Mouse (Mus musculus) MEL (cell line): ENCODE measurements around the gene Tmem230. TPM values are rescaled to one million over a fixed set of nuclear protein-coding genes. Genes with fewer than 3 reads are reported as not detected.
A peak's percentile ranks its signal among the peaks of the same experiment; 100 is the strongest.

ENCODE experiments used
- DNase-seq: peaks from one replicate; pipeline ENCODE4 v3.0.0; 2011; ENCODE audit warnings: low read depth, low spot score
- H3K27ac ChIP-seq: 2 replicates; pipeline ENCODE4 v1.5.1; 2012; ENCODE audit warnings: low read depth, mild to moderate bottlenecking, control low read depth, low read length, moderate library complexity; ENCODE audit not compliant: control insufficient read depth
- H3K27me3 ChIP-seq, 2 experiments: fragments of 150-350 bp in 1 of 2; sonication (generic) in 1 of 2; 2 replicates each; pipeline ENCODE4 v1.6.1; 2012; ENCODE audit warnings: low read length in 2 of 2, mild to moderate bottlenecking in 2 of 2, improper control_type of control experiment in 1 of 2, moderate library complexity in 1 of 2; ENCODE audit not compliant: insufficient read depth in 2 of 2, control insufficient read depth in 1 of 2
- H3K36me3 ChIP-seq, 2 experiments: 2 replicates each; pipeline ENCODE4 v1.6.1; 2012 to 2014; ENCODE audit warnings: low read length in 2 of 2, improper control_type of control experiment in 1 of 2, inconsistent platforms in 1 of 2, mild to moderate bottlenecking in 1 of 2; ENCODE audit not compliant: insufficient read depth in 2 of 2, control insufficient read depth in 1 of 2
- H3K4me1 ChIP-seq, 2 experiments: fragments of 150-350 bp in 1 of 2; sonication (generic) in 1 of 2; 2 replicates each; pipeline ENCODE4 v1.6.1; 2012; ENCODE audit warnings: low read length in 2 of 2, improper control_type of control experiment in 1 of 2, mild to moderate bottlenecking in 1 of 2; ENCODE audit not compliant: insufficient read depth in 2 of 2, control insufficient read depth in 1 of 2
- H3K4me3 ChIP-seq, 2 experiments: fragments of 150-350 bp in 1 of 2; sonication (generic) in 1 of 2; 2 replicates each; pipeline ENCODE4 v1.5.1; 2012; ENCODE audit warnings: low read depth in 2 of 2, low read length in 2 of 2, mild to moderate bottlenecking in 2 of 2, moderate library complexity in 2 of 2, control low read depth in 1 of 2, improper control_type of control experiment in 1 of 2; ENCODE audit not compliant: control insufficient read depth in 1 of 2, insufficient read depth in 1 of 2
- H3K79me2 ChIP-seq: 2 replicates; pipeline ENCODE4 v1.6.1; 2012; ENCODE audit warnings: mild to moderate bottlenecking, low read length, moderate library complexity; ENCODE audit not compliant: control insufficient read depth, poor library complexity, insufficient read depth
- H3K9ac ChIP-seq: 2 replicates; pipeline ENCODE4 v1.6.1; 2012; ENCODE audit warnings: low read depth, mild to moderate bottlenecking, control low read depth, low read length, moderate library complexity; ENCODE audit not compliant: control insufficient read depth, poor library complexity, severe bottlenecking
- H3K9me3 ChIP-seq: fragments of 150-350 bp; sonication (generic); replicated peaks from 2 replicates; pipeline ENCODE4 v1.6.1; 2012; ENCODE audit warnings: mild to moderate bottlenecking, low read length, improper control_type of control experiment, moderate library complexity; ENCODE audit not compliant: insufficient read depth
- CHD2 ChIP-seq: IDR thresholded peaks from 2 replicates; pipeline ENCODE4 v1.6.1; 2011; ENCODE audit warnings: low read length, improper control_type of control experiment
- CTCF ChIP-seq, 3 experiments: IDR thresholded peaks in 2 of 3; conservative IDR thresholded peaks in 1 of 3; 2 replicates each; pipeline ENCODE4 v1.5.1; 2011 to 2012; ENCODE audit warnings: low read length in 3 of 3, low read depth in 2 of 3, mild to moderate bottlenecking in 2 of 3, improper control_type of control experiment in 1 of 3, inconsistent platforms in 1 of 3, mixed read lengths in 1 of 3, moderate library complexity in 1 of 3; ENCODE audit not compliant: control insufficient read depth in 1 of 3, insufficient read depth in 1 of 3, poor library complexity in 1 of 3, severe bottlenecking in 1 of 3
- E2F4 ChIP-seq: IDR thresholded peaks from 2 replicates; pipeline ENCODE4 v1.6.1; 2011; ENCODE audit warnings: low read depth, low read length, improper control_type of control experiment, borderline replicate concordance
- EP300 ChIP-seq, 2 experiments: IDR thresholded peaks; 2 replicates each; pipeline ENCODE4 v1.6.1; 2011; ENCODE audit warnings: improper control_type of control experiment in 2 of 2, low read length in 2 of 2, low read depth in 1 of 2, mild to moderate bottlenecking in 1 of 2
- GATA1 ChIP-seq: IDR thresholded peaks from 2 replicates; pipeline ENCODE4 v1.6.1; 2011; ENCODE audit warnings: low read depth, low read length, improper control_type of control experiment
- HCFC1 ChIP-seq: IDR thresholded peaks from 2 replicates; pipeline ENCODE4 v1.6.1; 2012; ENCODE audit warnings: low read depth, mild to moderate bottlenecking, inconsistent platforms, low read length, improper control_type of control experiment, moderate library complexity
- MAZ ChIP-seq: IDR thresholded peaks from 2 replicates; pipeline ENCODE4 v1.6.1; 2012; ENCODE audit warnings: low read depth, mild to moderate bottlenecking, inconsistent platforms, low read length, improper control_type of control experiment
- MXI1 ChIP-seq: IDR thresholded peaks from 2 replicates; pipeline ENCODE4 v1.6.1; 2011; ENCODE audit warnings: mild to moderate bottlenecking, low read depth, low read length, improper control_type of control experiment
- MYB ChIP-seq: IDR thresholded peaks from 2 replicates; pipeline ENCODE4 v1.6.1; 2011; ENCODE audit warnings: mild to moderate bottlenecking, low read depth, low read length, improper control_type of control experiment
- MYC ChIP-seq: IDR thresholded peaks from 2 replicates; pipeline ENCODE4 v1.6.1; 2011; ENCODE audit warnings: low read depth, mild to moderate bottlenecking, low read length, improper control_type of control experiment, moderate library complexity
- NELFE ChIP-seq: IDR thresholded peaks from 2 replicates; pipeline ENCODE4 v1.6.1; 2011; ENCODE audit warnings: low read depth, low read length, improper control_type of control experiment
- NRF1 ChIP-seq: IDR thresholded peaks from 2 replicates; pipeline ENCODE4 v1.6.1; 2014; ENCODE audit warnings: low read depth, mild to moderate bottlenecking, inconsistent platforms, low read length, improper control_type of control experiment, moderate library complexity; ENCODE audit not compliant: poor library complexity, insufficient read depth, severe bottlenecking
- RAD21 ChIP-seq: IDR thresholded peaks from 2 replicates; pipeline ENCODE4 v1.6.1; 2011; ENCODE audit warnings: mild to moderate bottlenecking, low read depth, low read length, improper control_type of control experiment
- RCOR1 ChIP-seq: IDR thresholded peaks from 2 replicates; pipeline ENCODE4 v1.6.1; 2012; ENCODE audit warnings: low read depth, mild to moderate bottlenecking, inconsistent platforms, low read length, improper control_type of control experiment
- SMC3 ChIP-seq: IDR thresholded peaks from 2 replicates; pipeline ENCODE4 v1.6.1; 2011; ENCODE audit warnings: low read depth, low read length, improper control_type of control experiment
- TBP ChIP-seq: IDR thresholded peaks from 2 replicates; pipeline ENCODE4 v1.8.0; 2011; ENCODE audit warnings: low read depth, low read length, improper control_type of control experiment
- TCF12 ChIP-seq: IDR thresholded peaks from 2 replicates; pipeline ENCODE4 v1.6.1; 2014; ENCODE audit warnings: low read depth, mild to moderate bottlenecking, inconsistent platforms, low read length, improper control_type of control experiment, moderate library complexity
- USF1 ChIP-seq: IDR thresholded peaks from 2 replicates; pipeline ENCODE4 v1.6.1; 2014; ENCODE audit warnings: low read depth, mild to moderate bottlenecking, inconsistent platforms, low read length, improper control_type of control experiment, moderate library complexity
- USF2 ChIP-seq, 2 experiments: IDR thresholded peaks; 2 replicates each; pipeline ENCODE4 v1.6.1; 2011 to 2012; ENCODE audit warnings: improper control_type of control experiment in 2 of 2, low read length in 2 of 2, borderline replicate concordance in 1 of 2, inconsistent platforms in 1 of 2, low read depth in 1 of 2, mild to moderate bottlenecking in 1 of 2; ENCODE audit not compliant: insufficient read depth in 1 of 2
- ZC3H11A ChIP-seq: IDR thresholded peaks from 2 replicates; pipeline ENCODE4 v1.6.1; 2012; ENCODE audit warnings: low read depth, mild to moderate bottlenecking, inconsistent platforms, low read length, improper control_type of control experiment
- ZKSCAN1 ChIP-seq: IDR thresholded peaks from 2 replicates; pipeline ENCODE4 v1.6.1; 2012; ENCODE audit warnings: low read depth, mild to moderate bottlenecking, inconsistent platforms, low read length, improper control_type of control experiment, moderate library complexity
- ZNF384 ChIP-seq: IDR thresholded peaks from 2 replicates; pipeline ENCODE4 v1.6.1; 2012; ENCODE audit warnings: low read depth, mild to moderate bottlenecking, inconsistent platforms, low read length, improper control_type of control experiment
- polyA plus RNA-seq, 2 experiments: library from polyadenylated mRNA; stranded (reverse) in 1 of 2; unstranded in 1 of 2; fragments of >175 nt in 1 of 2; fragments of >200 nt in 1 of 2; gene quantifications; 2 replicates each; pipeline versions ENCODE4 v1.2.1 to v1.2.4; 2012; ENCODE audit warnings: low replicate concordance in 2 of 2, low read depth in 1 of 2; ENCODE audit not compliant: insufficient read length in 2 of 2, insufficient read depth in 1 of 2, missing spikeins in 1 of 2
- total RNA-seq: library from RNA; depleted of rRNA; stranded (reverse); fragments of 300-350 nt; gene quantifications from 2 replicates; pipeline ENCODE4 v1.2.3, GENCODE M21; 2012

Gene Tmem230
- total and polyA plus RNA-seq, 3 experiments, result 9.1 to 21.5 TPM; not detected in 1

DNA sequence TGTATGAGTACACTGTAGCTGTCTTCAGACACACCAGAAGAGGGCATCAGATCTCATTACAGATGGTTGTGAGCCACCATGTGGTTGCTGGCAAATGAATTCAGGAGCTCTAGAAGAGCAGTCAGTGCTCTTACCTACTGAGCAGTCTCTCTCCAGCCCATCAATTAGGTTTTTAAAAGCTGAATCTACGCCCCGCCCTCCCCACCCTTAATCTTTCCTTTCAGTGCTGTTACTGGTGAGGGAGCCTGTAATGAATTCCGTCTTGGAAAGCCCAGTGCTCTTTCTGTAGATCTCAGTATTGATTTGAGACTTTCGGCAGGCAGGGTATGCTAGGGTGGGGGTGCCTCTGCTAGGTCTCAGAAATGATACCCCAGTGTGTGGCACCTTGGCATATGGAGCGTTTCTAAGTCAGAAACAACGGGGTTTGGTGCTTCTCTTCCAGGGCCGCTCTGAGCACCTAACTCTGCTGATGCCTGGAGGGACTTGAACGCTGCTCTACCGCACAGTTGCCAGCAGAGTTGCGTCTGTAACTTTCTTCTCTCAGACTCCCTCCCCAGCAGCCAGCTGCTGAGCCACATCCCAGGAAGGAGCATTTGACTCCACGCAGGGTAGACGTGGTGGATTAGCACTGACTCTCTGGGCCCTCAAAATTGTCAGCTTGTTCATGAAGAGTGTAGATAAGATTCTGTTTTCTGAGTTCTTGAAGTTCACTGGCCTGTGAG, 35.0 kb upstream of the Tmem230 start:
- DNase-seq, result peak; percentile 23
- Histone ChIP-seq H3K79me2 (0 out of 2 replicates have a peak, but pooled peaks cover 2% of the 10 kb centered on the region), H3K9me3 (no peaks in the 10 kb centered on the region), H3K27me3 (no peaks in the 10 kb centered on the region), H3K4me1 (peaks cover 0 to 6% of the 10 kb centered on the region in 2 experiments; a peak in 2 of 4 replicates), H3K4me3 (no peak overlapping the region), H3K9ac (no peak overlapping the region; the same call in 1 of the 2 replicates), H3K27ac (peak overlapping the region; percentile 24; the same call in 1 of the 2 replicates), H3K36me3 (peaks cover 0 to 11% of the 10 kb centered on the region in 2 experiments; a peak in 3 of 4 replicates)
- TF ChIP-seq MAZ (no peak), EP300 (IDR thresholded peaks at IDR 0.05; ENCODE audit: low read depth in 1 of 2, low read length in 2 of 2) (no peak), HCFC1 (no peak), ZNF384 (no peak), GATA1 (no peak), CTCF (IDR thresholded peaks at IDR 0.05 in 2 of 3, conservative IDR thresholded peaks at IDR 0.05 in 1 of 3; ENCODE audit: control insufficient read depth in 1 of 3, insufficient read depth in 1 of 3, low read depth in 2 of 3, low read length in 3 of 3, poor library complexity in 1 of 3, severe bottlenecking in 1 of 3) (no peak), E2F4 (no peak)

DNA sequence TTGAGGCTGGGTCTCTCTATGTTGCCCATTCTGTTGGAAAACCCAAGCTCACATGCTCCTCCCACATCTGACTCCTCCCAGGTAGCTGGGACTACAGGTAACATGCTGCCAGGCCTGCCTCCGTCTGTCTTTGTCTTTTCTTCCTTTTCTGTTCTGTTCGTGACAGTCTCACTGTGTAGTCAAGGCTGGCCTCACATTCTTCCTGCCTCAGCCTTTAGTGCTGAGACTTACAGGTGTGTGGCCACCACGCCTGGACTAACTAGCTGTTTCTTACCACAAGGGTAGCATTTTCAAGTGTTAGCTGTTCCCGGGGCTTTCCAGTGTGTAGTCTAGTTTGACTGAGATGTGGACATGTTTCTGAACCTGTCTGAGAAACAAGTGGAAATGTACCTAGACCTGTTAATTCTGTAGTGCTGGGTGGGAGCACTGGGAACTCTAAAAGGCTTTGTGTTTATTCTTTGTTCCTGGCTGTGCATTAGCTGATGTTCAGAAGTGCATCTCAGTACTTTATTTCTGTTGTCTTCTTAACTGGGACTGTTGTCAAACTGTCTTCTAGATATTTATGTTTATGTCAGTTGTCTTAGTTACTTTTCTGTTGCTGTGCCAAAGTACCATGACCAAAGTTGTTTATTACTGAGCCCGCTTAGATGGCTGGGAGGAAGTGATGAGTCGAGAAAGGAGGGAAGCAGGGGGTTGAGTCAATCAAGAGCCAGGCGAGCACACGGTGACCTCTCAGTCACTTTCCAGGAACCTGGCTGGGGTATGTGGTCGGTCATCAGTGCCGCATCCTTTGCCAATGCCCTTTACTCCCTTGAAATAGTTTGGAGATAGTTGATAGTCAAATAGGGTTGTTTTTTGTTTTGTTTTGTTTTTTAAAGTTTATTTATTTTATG, 34.2 kb upstream of the Tmem230 start:
- no peak overlapping the region for H3K27ac ChIP-seq
- H3K9ac ChIP-seq, result no peak overlapping the region
- H3K27me3 ChIP-seq, result no peaks in the 10 kb centered on the region
- DNase-seq, result peak; percentile 25
- peaks cover 0 to 6% of the 10 kb centered on the region in 2 experiments; a peak in 2 of 4 replicates for H3K4me1 ChIP-seq
- no peaks in the 10 kb centered on the region for H3K9me3 ChIP-seq
- H3K4me3 ChIP-seq, result no peak overlapping the region
- 0 out of 2 replicates have a peak, but pooled peaks cover 2% of the 10 kb centered on the region for H3K79me2 ChIP-seq
- TF ChIP-seq USF2 (IDR thresholded peaks at IDR 0.05; ENCODE audit: borderline replicate concordance in 1 of 2, insufficient read depth in 1 of 2, low read depth in 1 of 2, low read length in 2 of 2) (no peak), ZKSCAN1 (no peak), ZC3H11A (no peak), RAD21 (no peak), NELFE (no peak), MAZ (no peak), MXI1 (no peak), EP300 (IDR thresholded peaks at IDR 0.05; ENCODE audit: low read depth in 1 of 2, low read length in 2 of 2) (no peak), MYC (no peak), CHD2 (no peak), E2F4 (no peak), NRF1 (no peak), TCF12 (no peak), SMC3 (no peak), TBP (no peak), USF1 (no peak), RCOR1 (no peak), MYB (no peak)
- peaks cover 0 to 11% of the 10 kb centered on the region in 2 experiments; a peak in 3 of 4 replicates for H3K36me3 ChIP-seq
